Mouse (Mus musculus): ENCODE results near the gene Gm42878. TPM values are rescaled to one million over a fixed set of nuclear protein-coding genes. Genes with fewer than 3 reads are reported as not detected.
A peak's percentile ranks its signal among the peaks of the same experiment; 100 is the strongest.

Gene Gm42878
- polyA plus RNA-seq, 2 experiments = 0.07 TPM; not detected in 1

DNA sequence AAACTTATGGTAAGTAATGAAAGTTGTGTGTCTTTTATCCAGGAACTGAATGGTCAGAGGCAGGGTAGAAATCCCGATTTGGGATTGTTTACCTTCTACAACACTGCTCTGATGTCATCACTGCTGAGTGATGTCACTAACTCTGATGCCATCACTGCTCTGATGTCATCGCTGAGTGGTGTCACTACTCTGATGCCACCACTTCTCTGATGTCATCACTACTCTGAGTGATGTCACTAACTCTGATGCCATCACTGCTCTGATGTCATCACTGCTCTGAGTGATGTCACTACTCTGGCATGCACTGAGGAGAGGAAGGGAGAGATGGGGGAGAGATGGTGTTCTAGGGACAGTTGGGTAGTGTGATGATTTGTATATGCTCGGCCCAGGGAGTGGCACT is 17.2 kb upstream of the Gm42878 start:
- no peak for DNase-seq (ENCODE audit: low read depth in 3 of 3, low spot score in 3 of 3)
- no peak overlapping the region for H3K27ac ChIP-seq
- H3K9me3 ChIP-seq (ENCODE audit: control insufficient read depth, low read length) = no peaks in the 10 kb centered on the region
- 69% methylated on average over 3 of the region's 3 CpGs for WGBS (ENCODE audit: insufficient replicate concordance)
- H3K9ac ChIP-seq (replicated peaks) = no peak overlapping the region
- ATAC-seq (ENCODE audit: insufficient read depth) = no peak
- H3K4me1 ChIP-seq (replicated peaks; ENCODE audit: control insufficient read depth in 2 of 2, insufficient read depth in 2 of 2, low read length in 1 of 2) = peaks cover 0 to 5% of the 10 kb centered on the region in 2 experiments; a peak in 2 of 4 replicates
- no peak overlapping the region for H3K4me3 ChIP-seq (ENCODE audit: insufficient read depth in 1 of 2, low read depth in 2 of 2, low read length in 2 of 2)
- no peaks in the 10 kb centered on the region for H3K27me3 ChIP-seq (ENCODE audit: control insufficient read depth, insufficient read depth, low read length)
- no peak for TF ChIP-seq EP300 (IDR thresholded peaks at IDR 0.05; ENCODE audit: low read depth)
- TF ChIP-seq CTCF (IDR thresholded peaks at IDR 0.05; ENCODE audit: low read depth) = no peak
- H3K4me2 ChIP-seq (ENCODE audit: low read depth) = no peak overlapping the region
- no peaks in the 10 kb centered on the region for H3K36me3 ChIP-seq (replicated peaks; ENCODE audit: control insufficient read depth, insufficient read depth, low read depth)

DNA sequence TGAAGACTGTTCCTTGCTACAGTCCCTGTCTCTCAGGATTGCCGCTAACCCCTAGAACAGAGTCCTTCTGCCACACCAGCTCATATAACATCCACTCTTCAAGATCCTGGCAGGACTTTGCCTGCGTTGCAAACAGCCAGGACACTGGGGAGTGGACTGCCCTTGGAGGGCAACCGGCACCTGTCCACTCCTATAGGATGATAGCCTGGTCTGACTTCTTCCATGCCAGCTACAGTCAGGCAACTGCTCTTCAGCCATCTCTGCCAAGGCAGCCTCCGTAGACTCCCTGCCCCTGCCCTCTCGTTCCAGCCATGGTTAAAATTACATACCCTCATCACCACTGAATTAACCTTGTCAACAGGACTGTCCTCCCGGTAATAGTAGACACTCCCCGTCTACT is 3.9 kb upstream of the Gm42878 start:
- Histone ChIP-seq H3K36me3 (replicated peaks; ENCODE audit: control insufficient read depth, insufficient read depth, low read depth) (no peaks in the 10 kb centered on the region), H3K27ac (no peak overlapping the region), H3K27me3 (ENCODE audit: control insufficient read depth, insufficient read depth, low read length) (no peaks in the 10 kb centered on the region), H3K4me2 (ENCODE audit: low read depth) (no peak overlapping the region), H3K9me3 (ENCODE audit: control insufficient read depth, low read length) (no peaks in the 10 kb centered on the region), H3K4me1 (replicated peaks; ENCODE audit: control insufficient read depth in 2 of 2, insufficient read depth in 2 of 2, low read length in 1 of 2) (peaks cover 13 to 19% of the 10 kb centered on the region in 2 experiments), H3K4me3 (ENCODE audit: insufficient read depth in 1 of 2, low read depth in 2 of 2, low read length in 2 of 2) (no peak overlapping the region), H3K9ac (replicated peaks) (no peak overlapping the region)
- no peak for TF ChIP-seq CTCF (IDR thresholded peaks at IDR 0.05; ENCODE audit: low read depth)
- TF ChIP-seq EP300 (IDR thresholded peaks at IDR 0.05; ENCODE audit: low read depth) = no peak
- 74% methylated on average over 7 of the region's 7 CpGs for WGBS (ENCODE audit: insufficient replicate concordance)
- no peak for DNase-seq (ENCODE audit: low read depth in 3 of 3, low spot score in 3 of 3)
- no peak for ATAC-seq (ENCODE audit: insufficient read depth)

DNA sequence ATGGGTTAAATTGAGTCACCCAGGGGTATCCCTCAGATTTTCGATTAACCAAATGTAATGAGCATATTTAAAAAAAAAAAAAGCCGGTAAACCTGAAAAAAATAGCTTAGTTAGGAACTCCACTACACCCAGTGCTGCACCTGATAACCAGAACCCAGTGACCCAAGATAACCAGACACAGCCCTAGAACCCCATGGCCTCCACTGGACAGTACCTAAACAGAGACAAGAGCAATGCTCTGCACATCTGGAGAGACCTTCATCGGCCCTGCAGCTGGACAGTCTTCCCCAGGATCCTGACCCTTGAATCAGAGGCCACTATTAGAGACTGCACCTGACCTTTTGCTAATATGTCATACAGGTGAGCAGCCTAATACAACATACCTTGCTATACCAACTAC is 1.8 kb upstream of the Gm42878 start:
- peak overlapping the region; percentile 22 to 97; a peak in 2 of 4 replicates for H3K4me3 ChIP-seq (ENCODE audit: insufficient read depth in 1 of 2, low read depth in 2 of 2, low read length in 2 of 2)
- H3K36me3 ChIP-seq (replicated peaks; ENCODE audit: control insufficient read depth, insufficient read depth, low read depth) = no peaks in the 10 kb centered on the region
- H3K4me2 ChIP-seq (ENCODE audit: low read depth) = peak overlapping the region; percentile 80
- DNase-seq (ENCODE audit: low read depth in 3 of 3, low spot score in 3 of 3) (peak in 2 of 3 experiments; percentile 38 to 52), ATAC-seq (ENCODE audit: insufficient read depth) (peak; percentile 34)
- H3K9ac ChIP-seq (replicated peaks) = peak overlapping the region; percentile 97
- no peaks in the 10 kb centered on the region for H3K27me3 ChIP-seq (ENCODE audit: control insufficient read depth, insufficient read depth, low read length)
- H3K9me3 ChIP-seq (ENCODE audit: control insufficient read depth, low read length) = no peaks in the 10 kb centered on the region
- TF ChIP-seq EP300 (IDR thresholded peaks at IDR 0.05; ENCODE audit: low read depth) (peak; percentile 44; the same call in 1 of the 2 replicates), CTCF (IDR thresholded peaks at IDR 0.05; ENCODE audit: low read depth) (no peak)
- H3K27ac ChIP-seq = peak overlapping the region; percentile 72
- 50% methylated on average over 3 of the region's 3 CpGs for WGBS (ENCODE audit: insufficient replicate concordance)
- H3K4me1 ChIP-seq (replicated peaks; ENCODE audit: control insufficient read depth in 2 of 2, insufficient read depth in 2 of 2, low read length in 1 of 2) = peaks cover 22 to 25% of the 10 kb centered on the region in 2 experiments

DNA sequence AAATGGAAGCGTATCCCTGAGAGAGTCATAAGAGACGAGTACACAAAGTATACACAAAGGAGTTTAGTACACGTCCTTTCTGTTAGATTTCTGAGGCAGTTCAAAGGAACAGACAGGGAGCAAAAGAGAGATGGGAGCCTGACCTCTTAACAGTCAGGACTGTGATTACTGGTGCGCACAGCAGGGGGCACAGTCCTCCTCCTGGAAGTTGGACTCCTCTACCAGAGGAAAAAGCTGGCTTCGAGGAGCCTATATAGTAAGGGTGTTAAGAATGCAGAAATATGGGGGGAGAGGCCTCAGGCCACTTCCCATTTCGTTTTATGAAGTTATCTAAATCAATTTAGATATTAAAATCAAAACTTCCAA is 1.2 kb upstream of the Gm42878 start:
- DNase-seq (ENCODE audit: low read depth in 3 of 3, low spot score in 3 of 3) (peak; percentile 53 to 62 (median 55)), ATAC-seq (ENCODE audit: insufficient read depth) (peak; percentile 22; the same call in 1 of the 2 replicates)
- peaks cover 22 to 25% of the 10 kb centered on the region in 2 experiments for H3K4me1 ChIP-seq (replicated peaks; ENCODE audit: control insufficient read depth in 2 of 2, insufficient read depth in 2 of 2, low read length in 1 of 2)
- H3K27me3 ChIP-seq (ENCODE audit: control insufficient read depth, insufficient read depth, low read length) = no peaks in the 10 kb centered on the region
- H3K27ac ChIP-seq = peak overlapping the region; percentile 72
- peak overlapping the region; percentile 97 for H3K9ac ChIP-seq (replicated peaks)
- TF ChIP-seq CTCF (IDR thresholded peaks at IDR 0.05; ENCODE audit: low read depth) (peak; percentile 77), EP300 (IDR thresholded peaks at IDR 0.05; ENCODE audit: low read depth) (no peak)
- peak overlapping the region; percentile 78 to 97 for H3K4me3 ChIP-seq (ENCODE audit: insufficient read depth in 1 of 2, low read depth in 2 of 2, low read length in 2 of 2)
- peak overlapping the region; percentile 80 for H3K4me2 ChIP-seq (ENCODE audit: low read depth)
- no peaks in the 10 kb centered on the region for H3K36me3 ChIP-seq (replicated peaks; ENCODE audit: control insufficient read depth, insufficient read depth, low read depth)
- WGBS (ENCODE audit: insufficient replicate concordance) = 12% methylated on average over 6 of the region's 6 CpGs
- no peaks in the 10 kb centered on the region for H3K9me3 ChIP-seq (ENCODE audit: control insufficient read depth, low read length)

GRCm38 (mm10) chr5:121545793-121546529 is 679 bp upstream of the Gm42878 start, which contains the start of gene Mapkapk5:
TSS of gene Mapkapk5 (minus strand) at chr5:121545905.
- Histone ChIP-seq H3K4me3 (ENCODE audit: insufficient read depth in 1 of 2, low read depth in 2 of 2, low read length in 2 of 2) (peak within 1 kb of the TSS; percentile 79 to 97), H3K27me3 (ENCODE audit: control insufficient read depth, insufficient read depth, low read length) (no peaks in the 10 kb centered on the region), H3K4me2 (ENCODE audit: low read depth) (peak within 1 kb of the TSS; percentile 80), H3K9ac (replicated peaks) (peak within 1 kb of the TSS; percentile 97), H3K9me3 (ENCODE audit: control insufficient read depth, low read length) (no peaks in the 10 kb centered on the region), H3K36me3 (replicated peaks; ENCODE audit: control insufficient read depth, insufficient read depth, low read depth) (no peaks in the 10 kb centered on the region), H3K4me1 (replicated peaks; ENCODE audit: control insufficient read depth in 2 of 2, insufficient read depth in 2 of 2, low read length in 1 of 2) (peaks cover 22 to 25% of the 10 kb centered on the region in 2 experiments), H3K27ac (peak within 1 kb of the TSS; percentile 72)
- ATAC-seq (ENCODE audit: insufficient read depth) (peak; percentile 94), DNase-seq (ENCODE audit: low read depth in 3 of 3, low spot score in 3 of 3) (peak; percentile 89 to 91 (median 91))
- TF ChIP-seq EP300 (IDR thresholded peaks at IDR 0.05; ENCODE audit: low read depth) = no peak
- no peak for TF ChIP-seq CTCF (IDR thresholded peaks at IDR 0.05; ENCODE audit: low read depth)
- 2% methylated on average over 55 of the region's 55 CpGs for WGBS (ENCODE audit: insufficient replicate concordance)

Measured in liver, embryonic 14.5 days (tissue).